Mouse (Mus musculus) midbrain, postnatal 0 days (tissue): ENCODE measurements around the gene Mvb12a. TPM values are rescaled to one million over a fixed set of nuclear protein-coding genes. Genes with fewer than 3 reads are reported as not detected.
"Not testable (repeated sequence)": the region's sequence is repeated elsewhere in the genome, so short reads cannot be mapped to it uniquely, and the experiment has no call there.

Source experiments
- ATAC-seq: fragments of 200-750 bp; cut with Nextera tagmentation; 2 replicates; pipeline ENCODE4 v1.8.0; 2017; ENCODE audit warnings: moderate number of reproducible peaks, mild to moderate bottlenecking, moderate TSS enrichment, moderate library complexity; ENCODE audit not compliant: low FRiP score
- DNase-seq: peaks from one replicate; pipeline ENCODE4 v3.0.0-alpha.2; 2015; ENCODE audit warnings: low spot score
- H3K27ac ChIP-seq: fragments of 300-500 bp; sonication (generic); 2 replicates; pipeline ENCODE4 v1.5.1; 2014; ENCODE audit warnings: low read depth, mild to moderate bottlenecking, low read length, mixed read lengths
- H3K27me3 ChIP-seq: fragments of 300-500 bp; sonication (generic); 2 replicates; pipeline ENCODE4 v1.6.1; 2014; ENCODE audit warnings: low read length, control low read depth, mixed read lengths; ENCODE audit not compliant: insufficient read depth
- H3K36me3 ChIP-seq: fragments of 300-500 bp; sonication (generic); 2 replicates; pipeline ENCODE4 v1.6.1; 2014; ENCODE audit warnings: low read length, control low read depth, mixed read lengths; ENCODE audit not compliant: insufficient read depth
- H3K4me1 ChIP-seq: fragments of 300-500 bp; sonication (generic); 2 replicates; pipeline ENCODE4 v1.6.1; 2014; ENCODE audit warnings: mild to moderate bottlenecking, control low read depth, antibody characterized with exemption, low read length, mixed read lengths; ENCODE audit not compliant: insufficient read depth
- H3K4me2 ChIP-seq: fragments of 300-500 bp; sonication (generic); 2 replicates; pipeline ENCODE4 v1.6.1; 2014; ENCODE audit warnings: low read depth, mild to moderate bottlenecking, low read length, mixed read lengths; ENCODE audit not compliant: poor library complexity, severe bottlenecking
- H3K4me3 ChIP-seq: fragments of 300-500 bp; sonication (generic); 2 replicates; pipeline ENCODE4 v1.5.1; 2014; ENCODE audit warnings: low read depth, mild to moderate bottlenecking, low read length, moderate library complexity
- H3K9ac ChIP-seq: fragments of 300-500 bp; sonication (generic); replicated peaks from 2 replicates; pipeline ENCODE4 v1.6.1; 2014; ENCODE audit warnings: mild to moderate bottlenecking, low read length, moderate library complexity, mixed read lengths; ENCODE audit not compliant: poor library complexity, severe bottlenecking
- H3K9me3 ChIP-seq: fragments of 300-500 bp; sonication (generic); 2 replicates; pipeline ENCODE4 v1.6.1; 2016; ENCODE audit warnings: low read length, control low read depth
- CTCF ChIP-seq: IDR thresholded peaks from 2 replicates; pipeline ENCODE4 v1.5.1; 2016; ENCODE audit warnings: antibody characterized with exemption, mild to moderate bottlenecking
- WGBS: fragments of 180-500 bp; shearing (Covaris S2); extraction: QIAGEN DNeasy Blood & Tissue Kit; methylation state at CpG from one replicate; pipeline ENCODE4 v1.1.7; 2014; 5-methylcytosine and 5-hydroxymethylcytosine counted together
- polyA plus RNA-seq: library from polyadenylated mRNA; unstranded; fragments of >200 nt; fragmentation: Nextera tagmentation; extraction: Ambion mirVana; gene quantifications from 2 replicates; pipeline ENCODE4 v1.2.1, GENCODE M21; 2015
- total RNA-seq: library from RNA; depleted of rRNA; stranded (reverse); fragments of >200 nt; gene quantifications from 2 replicates; pipeline ENCODE4 v1.2.3, GENCODE M21; 2014

Mvb12a gene
- total and polyA plus RNA-seq, 2 experiments from 2014 or later: 77.4 to 81.4 TPM

DNA sequence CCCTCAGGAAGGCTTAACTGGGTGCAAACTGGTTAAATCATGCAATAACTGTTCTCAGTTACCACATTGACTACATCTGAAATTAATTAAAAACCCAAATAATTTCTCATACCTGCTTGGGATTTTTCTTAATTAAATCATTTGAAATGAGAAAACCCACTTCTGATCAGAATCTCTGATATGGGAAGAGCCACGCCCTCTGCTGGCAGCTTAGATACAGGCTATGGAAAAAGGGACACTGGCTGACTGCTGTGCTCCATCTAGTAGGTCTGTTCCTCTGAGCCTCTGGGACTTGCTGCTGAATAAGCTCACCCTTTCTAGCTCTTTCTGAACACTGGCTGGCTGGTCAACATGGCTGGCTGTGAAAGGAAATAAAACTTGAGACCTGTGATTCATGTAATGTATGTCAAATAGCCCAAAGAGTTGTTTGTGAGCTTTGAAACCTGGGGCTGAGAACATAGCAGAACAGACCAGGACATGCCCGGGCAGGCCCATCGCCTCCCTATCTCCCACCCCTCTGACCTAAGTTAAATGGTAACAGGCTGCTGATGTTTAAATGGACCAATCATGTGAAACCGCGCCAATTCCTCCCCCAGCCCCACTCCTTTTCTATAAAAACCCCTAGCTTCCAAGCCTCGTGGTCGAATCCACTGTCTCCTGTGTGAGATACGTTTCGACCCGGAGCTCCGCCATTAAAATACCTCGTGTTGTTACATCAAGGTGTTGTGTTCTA is 11.8 kb upstream of the Mvb12a start:
- not testable (repeated sequence) for ATAC-seq, H3K4me3 ChIP-seq, H3K36me3 ChIP-seq, H3K9ac ChIP-seq, H3K9me3 ChIP-seq, H3K4me2 ChIP-seq, H3K4me1 ChIP-seq, H3K27ac ChIP-seq
- peak; percentile 51 for DNase-seq
- 64% methylated on average over 5 of the region's 12 CpGs for WGBS
- peaks cover 13% of the 10 kb centered on the region for H3K27me3 ChIP-seq
- TF ChIP-seq CTCF: peak; percentile 61

DNA sequence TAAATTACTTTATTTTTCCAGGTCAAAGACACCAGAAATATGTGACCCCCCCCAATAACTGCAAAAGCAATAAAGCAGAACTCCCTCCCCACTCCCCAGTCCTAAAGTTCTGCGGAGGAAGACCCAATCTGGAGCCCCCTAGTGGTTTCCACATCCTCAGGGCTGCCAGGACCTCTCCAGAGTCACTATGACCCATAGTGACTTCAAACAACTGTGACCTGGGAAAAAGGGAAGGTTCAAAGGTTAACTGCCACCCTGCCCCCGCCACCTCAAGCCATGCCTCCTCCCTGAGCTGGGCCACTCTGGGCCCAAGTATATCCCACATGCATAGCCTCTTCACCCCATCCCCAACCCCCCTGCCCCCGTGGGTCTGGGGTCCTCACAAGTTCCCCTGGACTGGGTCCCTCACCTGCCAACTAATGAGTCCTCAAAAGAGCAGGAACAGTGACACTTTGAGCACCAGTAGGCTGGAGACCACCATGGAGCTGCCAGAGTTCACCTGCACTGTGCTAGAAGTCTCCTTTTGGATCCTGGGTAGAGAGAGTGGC is 8.4 kb upstream of the Mvb12a start:
- DNase-seq (no peak), ATAC-seq (no peak)
- no peak overlapping the region for H3K9ac ChIP-seq
- 23% methylated on average over 3 of the region's 3 CpGs for WGBS
- H3K36me3 ChIP-seq: no peaks in the 10 kb centered on the region
- H3K4me1 ChIP-seq: 0 out of 2 replicates have a peak, but pooled peaks cover 3% of the 10 kb centered on the region
- no peak overlapping the region for H3K27ac ChIP-seq
- H3K4me3 ChIP-seq: no peak overlapping the region
- H3K9me3 ChIP-seq: no peaks in the 10 kb centered on the region
- H3K27me3 ChIP-seq: 0 out of 2 replicates have a peak, but pooled peaks cover 5% of the 10 kb centered on the region
- H3K4me2 ChIP-seq: no peak overlapping the region
- 0 out of 2 replicates have a peak, but pooled peaks have one; percentile 21 for TF ChIP-seq CTCF

DNA sequence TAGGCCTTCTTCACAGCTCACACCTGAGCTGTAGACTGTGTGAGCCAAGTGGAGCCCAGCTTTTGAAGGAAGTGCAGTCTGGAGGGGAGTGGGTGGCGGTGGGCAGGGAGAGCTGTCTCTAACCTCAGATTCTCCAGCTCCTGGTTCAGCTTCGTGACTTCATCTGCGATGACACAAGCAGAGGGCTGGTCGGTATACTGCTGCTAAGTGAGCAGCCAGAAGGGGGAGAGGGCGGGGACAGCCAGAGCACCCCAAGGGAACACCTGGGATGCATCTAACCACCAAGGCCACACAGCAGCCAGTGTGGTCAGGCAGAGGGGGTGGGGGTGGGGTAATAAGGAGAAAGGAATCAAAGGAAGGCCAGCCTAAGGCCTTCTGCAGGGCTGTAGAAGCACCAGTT is 7.1 kb upstream of the Mvb12a start:
- no peak for DNase-seq
- Histone ChIP-seq H3K9me3 (no peaks in the 10 kb centered on the region), H3K4me3 (no peak overlapping the region), H3K27ac (no peak overlapping the region), H3K27me3 (0 out of 2 replicates have a peak, but pooled peaks cover 5% of the 10 kb centered on the region), H3K9ac (no peak overlapping the region), H3K4me2 (no peak overlapping the region), H3K4me1 (0 out of 2 replicates have a peak, but pooled peaks cover 3% of the 10 kb centered on the region), H3K36me3 (no peaks in the 10 kb centered on the region)
- no peak for TF ChIP-seq CTCF
- no peak for ATAC-seq
- 68% methylated on average over 5 of the region's 5 CpGs for WGBS

DNA sequence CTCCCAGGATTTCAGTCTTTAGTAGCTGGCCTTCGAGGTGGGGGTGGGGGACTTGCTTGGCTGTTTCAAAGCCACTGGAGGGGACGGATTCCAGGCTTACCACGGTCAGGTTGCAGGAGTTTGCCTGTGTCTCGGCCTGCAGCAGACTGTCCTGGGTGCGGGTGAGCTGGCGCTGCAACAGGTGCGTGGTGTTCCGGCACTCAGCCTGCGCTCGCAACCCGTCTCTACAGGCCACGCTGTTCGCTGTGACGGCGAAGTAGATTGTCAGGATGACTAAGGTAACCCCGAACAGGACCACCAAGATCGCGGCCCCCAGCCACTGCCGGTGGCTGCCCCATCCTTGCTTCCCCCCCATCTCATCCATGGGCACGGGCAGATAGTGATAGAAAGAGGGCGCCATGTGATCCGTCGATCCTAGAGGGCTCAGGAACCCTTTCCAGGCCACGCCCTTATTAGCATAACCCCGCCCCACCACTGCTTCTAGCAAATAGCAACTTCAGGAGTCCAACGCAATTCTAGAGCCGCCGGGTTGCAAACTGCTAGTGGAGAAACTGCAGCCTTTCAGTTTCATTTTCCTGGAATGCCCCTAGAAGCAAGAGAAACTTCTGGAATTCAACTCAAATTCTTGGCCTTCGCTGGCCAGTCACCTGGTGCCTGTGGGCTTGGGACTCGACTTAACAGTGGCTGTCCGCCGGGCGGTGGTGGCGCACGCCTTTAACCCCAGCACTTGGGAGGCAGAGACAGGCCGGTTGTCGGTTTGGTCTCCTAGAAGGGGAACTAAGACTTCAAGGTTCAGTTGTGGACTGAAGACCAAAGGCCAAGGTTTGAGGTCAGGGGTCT is 5.5 kb upstream of the Mvb12a start, which contains the start of gene Bst2:
Bst2 (minus strand) TSS at position 429 of the 840 bp plus-strand sequence.
- H3K9ac ChIP-seq: 0 out of 2 replicates have a peak within 1 kb of the TSS, but pooled peaks have one; percentile 42
- H3K9me3 ChIP-seq: no peaks in the 10 kb centered on the region
- H3K27me3 ChIP-seq: 0 out of 2 replicates have a peak, but pooled peaks cover 5% of the 10 kb centered on the region
- no peak within 1 kb of the TSS for H3K27ac ChIP-seq
- H3K4me3 ChIP-seq: peak within 1 kb of the TSS; percentile 30
- 0 out of 2 replicates have a peak, but pooled peaks cover 3% of the 10 kb centered on the region for H3K4me1 ChIP-seq
- peak within 1 kb of the TSS; percentile 39 for H3K4me2 ChIP-seq
- no peak for TF ChIP-seq CTCF
- 3% methylated on average over 37 of the region's 37 CpGs for WGBS
- ATAC-seq: no peak
- no peaks in the 10 kb centered on the region for H3K36me3 ChIP-seq
- DNase-seq: peak; percentile 55

DNA sequence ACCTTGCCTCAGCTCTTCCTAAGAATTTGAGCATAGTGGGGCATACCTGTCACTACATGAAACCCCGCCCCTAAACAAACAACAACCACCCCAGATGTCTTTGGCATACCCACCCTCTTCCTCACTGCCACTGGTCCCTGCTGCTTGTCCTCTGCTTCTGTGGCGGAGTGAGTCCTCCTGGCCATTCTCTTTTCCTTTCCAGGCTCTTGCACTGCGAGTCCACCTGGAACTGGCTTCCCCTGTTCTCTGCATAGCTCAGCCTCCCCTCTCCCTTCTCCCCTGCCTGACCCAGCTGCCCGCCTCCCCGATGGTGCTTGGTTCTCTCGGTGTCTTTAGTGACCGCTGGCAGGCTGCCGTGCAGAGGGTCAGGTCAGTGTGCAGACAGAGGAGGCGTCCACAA is 1.0 kb downstream of the Mvb12a start:
- no peak for ATAC-seq
- no peaks in the 10 kb centered on the region for H3K27me3 ChIP-seq
- H3K9ac ChIP-seq: peak overlapping the region; percentile 76; the same call in 1 of the 2 replicates
- peaks cover 21% of the 10 kb centered on the region for H3K36me3 ChIP-seq
- H3K9me3 ChIP-seq: no peaks in the 10 kb centered on the region
- TF ChIP-seq CTCF: no peak
- H3K4me3 ChIP-seq: peak overlapping the region; percentile 78
- 91% methylated on average over 9 of the region's 9 CpGs for WGBS
- no peak overlapping the region for H3K27ac ChIP-seq
- no peak for DNase-seq
- H3K4me2 ChIP-seq: peak overlapping the region; percentile 62
- H3K4me1 ChIP-seq: peaks cover 5% of the 10 kb centered on the region
